Mouse (Mus musculus) bone marrow, adult 2 months (tissue): ENCODE results near the gene Slc15a3. TPM values are rescaled to one million over a fixed set of nuclear protein-coding genes. Genes with fewer than 3 reads are reported as not detected.

ENCODE experiments used
- H3K27ac ChIP-seq: fragments of 200-500 bp; 2 replicates; pipeline ENCODE4 v1.5.1; 2012; ENCODE audit warnings: low read depth, mild to moderate bottlenecking, control low read depth, inconsistent platforms, low read length; ENCODE audit not compliant: control insufficient read depth, poor library complexity, insufficient read depth
- H3K4me1 ChIP-seq: fragments of 200-500 bp; 2 replicates; pipeline ENCODE4 v1.6.1; 2011; ENCODE audit warnings: low read length; ENCODE audit not compliant: control insufficient read depth, insufficient read depth
- H3K4me3 ChIP-seq: fragments of 200-500 bp; replicated peaks from 2 replicates; pipeline ENCODE3; 2011; ENCODE audit warnings: mild to moderate bottlenecking, low read depth, low read length, control low read depth; ENCODE audit not compliant: control insufficient read depth
- CTCF ChIP-seq: fragments of 200-500 bp; IDR thresholded peaks from 2 replicates; pipeline ENCODE4 v1.5.1; 2011; ENCODE audit warnings: low read length, control low read depth; ENCODE audit not compliant: control insufficient read depth, insufficient read depth
- POLR2A ChIP-seq: fragments of 200-500 bp; IDR thresholded peaks from 2 replicates; pipeline ENCODE4 v1.6.1; 2011; ENCODE audit warnings: low read depth, mild to moderate bottlenecking, control low read depth, low read length, borderline replicate concordance; ENCODE audit not compliant: control insufficient read depth
- WGBS: fragments of 180-500 bp; shearing (Covaris S2); methylation state at CpG from one replicate; pipeline ENCODE4 v1.1.7; 2018; 5-methylcytosine and 5-hydroxymethylcytosine counted together
- polyA plus RNA-seq: library from polyadenylated mRNA; stranded (reverse); fragments of >200 nt; gene quantifications from 2 replicates; pipeline ENCODE4 v1.2.4, GENCODE M21; 2011; ENCODE audit warnings: low replicate concordance; ENCODE audit not compliant: missing spikeins, insufficient read depth, insufficient read length

Gene Slc15a3
- polyA plus RNA-seq, 1 experiment: 19.7 TPM

DNA sequence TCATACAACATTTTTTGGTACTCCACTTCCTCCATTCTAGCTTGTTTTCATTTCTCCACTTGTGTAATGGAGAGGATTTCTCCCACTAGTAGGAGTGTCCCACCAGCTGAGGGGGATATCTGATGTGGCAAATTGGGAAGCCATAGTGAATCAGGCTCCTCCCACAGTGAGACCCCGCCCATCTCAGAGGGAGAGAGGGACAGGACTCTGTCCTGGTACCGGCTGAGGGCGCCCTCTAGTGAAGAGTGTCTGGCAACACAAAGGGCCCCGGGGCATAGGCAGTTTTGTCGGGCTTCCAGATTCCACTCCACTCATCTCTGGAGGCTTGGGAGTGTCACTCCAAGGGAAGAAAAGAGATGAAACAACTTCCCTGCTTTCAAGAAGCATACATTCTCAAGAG is 8.1 kb upstream of the Slc15a3 start:
- TF ChIP-seq POLR2A (no peak), CTCF (peak; percentile 68)
- WGBS: 4% methylated on average over 5 of the region's 5 CpGs
- Histone ChIP-seq H3K4me3 (no peak overlapping the region), H3K4me1 (peaks cover 2% of the 10 kb centered on the region; the same call in 1 of the 2 replicates), H3K27ac (no peak overlapping the region)

- no peak overlapping the region for H3K27ac ChIP-seq
- peaks cover 2% of the 10 kb centered on the region; the same call in 1 of the 2 replicates for H3K4me1 ChIP-seq
- WGBS: 64% methylated on average over 3 of the region's 3 CpGs
- TF ChIP-seq CTCF (no peak), POLR2A (no peak)
- no peak overlapping the region for H3K4me3 ChIP-seq
Observed at GRCm38 (mm10) chr19:10832030-10832429, 7.5 kb upstream of the Slc15a3 start.

GRCm38 (mm10) chr19:10833611-10834010 is 5.9 kb upstream of the Slc15a3 start:
- Histone ChIP-seq H3K4me1 (peaks cover 2% of the 10 kb centered on the region; the same call in 1 of the 2 replicates), H3K4me3 (no peak overlapping the region), H3K27ac (no peak overlapping the region)
- no peak for TF ChIP-seq CTCF
- no peak for TF ChIP-seq POLR2A
- WGBS: 56% methylated on average over 3 of the region's 3 CpGs

- WGBS: 69% methylated on average over 3 of the region's 3 CpGs
- no peak for TF ChIP-seq POLR2A
- no peak for TF ChIP-seq CTCF
- no peak overlapping the region for H3K4me3 ChIP-seq
- no peak overlapping the region for H3K27ac ChIP-seq
- no peaks in the 10 kb centered on the region; the same call in 1 of the 2 replicates for H3K4me1 ChIP-seq
Observed at GRCm38 (mm10) chr19:10835671-10836070, 3.9 kb upstream of the Slc15a3 start.

GRCm38 (mm10) chr19:10841721-10842626 is 2.4 kb downstream of the Slc15a3 start:
- Histone ChIP-seq H3K4me1 (peaks cover 4% of the 10 kb centered on the region; the same call in 1 of the 2 replicates), H3K27ac (peak overlapping the region; percentile 92), H3K4me3 (peak overlapping the region; percentile 40)
- WGBS: 6% methylated on average over 16 of the region's 16 CpGs
- TF ChIP-seq CTCF (no peak), POLR2A (no peak)

DNA sequence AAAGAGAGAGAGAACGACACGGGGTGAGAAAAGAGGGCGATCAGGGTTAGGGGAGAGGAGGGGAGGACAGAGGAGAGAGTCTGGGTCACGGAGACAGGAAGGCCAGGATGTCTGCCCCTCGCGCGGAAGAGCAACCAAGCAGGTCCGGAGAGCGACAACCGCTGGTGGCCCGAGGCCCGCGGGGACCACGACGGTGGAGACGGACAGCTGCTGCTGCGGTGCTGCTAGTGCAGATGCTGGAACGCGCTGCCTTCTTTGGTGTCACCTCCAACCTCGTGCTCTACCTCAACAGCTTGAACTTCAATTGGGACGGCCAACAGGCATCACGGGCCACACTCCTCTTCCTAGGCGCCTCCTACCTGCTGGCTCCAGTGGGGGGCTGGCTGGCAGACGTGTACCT is 3.4 kb downstream of the Slc15a3 start:
- 30% methylated on average over 24 of the region's 24 CpGs for WGBS
- peak overlapping the region; percentile 80 for H3K27ac ChIP-seq

GRCm38 (mm10) chr19:10844206-10844605 is 4.7 kb downstream of the Slc15a3 start:
- 79% methylated on average over 5 of the region's 5 CpGs for WGBS
- Histone ChIP-seq H3K27ac (no peak overlapping the region), H3K4me3 (peak overlapping the region; percentile 24), H3K4me1 (peaks cover 4% of the 10 kb centered on the region; the same call in 1 of the 2 replicates)
- TF ChIP-seq POLR2A (no peak), CTCF (no peak)

More for the DNA sequence above, 3.4 kb downstream of the Slc15a3 start:
- H3K4me3 ChIP-seq: peak overlapping the region; percentile 56
- TF ChIP-seq CTCF: no peak
- peak; percentile 28; the same call in 1 of the 2 replicates for TF ChIP-seq POLR2A
- peaks cover 4% of the 10 kb centered on the region; the same call in 1 of the 2 replicates for H3K4me1 ChIP-seq

DNA sequence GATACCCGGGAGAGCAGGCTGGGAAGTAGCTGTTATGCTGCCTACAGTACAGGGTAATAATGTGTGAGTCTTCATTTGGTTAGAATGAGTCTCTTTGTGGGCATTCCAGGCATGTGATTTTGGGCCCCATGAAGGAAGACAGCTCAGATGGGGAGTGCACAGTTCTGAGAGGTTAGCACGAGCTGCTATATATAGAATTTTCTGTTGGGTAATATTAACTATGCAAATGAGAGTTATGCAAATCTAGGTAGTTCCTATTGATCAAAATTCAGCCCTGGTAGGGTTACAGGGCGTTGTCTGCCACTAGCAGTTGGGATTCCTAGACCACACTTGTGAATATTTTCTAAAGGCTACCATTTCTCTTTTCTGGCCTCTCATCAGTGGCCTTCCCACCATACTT is 5.9 kb downstream of the Slc15a3 start:
- 48% methylated on average over 3 of the region's 3 CpGs for WGBS
- TF ChIP-seq CTCF (no peak), POLR2A (no peak)
- H3K4me3 ChIP-seq: no peak overlapping the region
- peaks cover 4% of the 10 kb centered on the region; the same call in 1 of the 2 replicates for H3K4me1 ChIP-seq
- H3K27ac ChIP-seq: peak overlapping the region; percentile 30; the same call in 1 of the 2 replicates
